Mouse (Mus musculus): ENCODE results near the gene Bcap29.
A peak's percentile ranks its signal among the peaks of the same experiment; 100 is the strongest.

DNA sequence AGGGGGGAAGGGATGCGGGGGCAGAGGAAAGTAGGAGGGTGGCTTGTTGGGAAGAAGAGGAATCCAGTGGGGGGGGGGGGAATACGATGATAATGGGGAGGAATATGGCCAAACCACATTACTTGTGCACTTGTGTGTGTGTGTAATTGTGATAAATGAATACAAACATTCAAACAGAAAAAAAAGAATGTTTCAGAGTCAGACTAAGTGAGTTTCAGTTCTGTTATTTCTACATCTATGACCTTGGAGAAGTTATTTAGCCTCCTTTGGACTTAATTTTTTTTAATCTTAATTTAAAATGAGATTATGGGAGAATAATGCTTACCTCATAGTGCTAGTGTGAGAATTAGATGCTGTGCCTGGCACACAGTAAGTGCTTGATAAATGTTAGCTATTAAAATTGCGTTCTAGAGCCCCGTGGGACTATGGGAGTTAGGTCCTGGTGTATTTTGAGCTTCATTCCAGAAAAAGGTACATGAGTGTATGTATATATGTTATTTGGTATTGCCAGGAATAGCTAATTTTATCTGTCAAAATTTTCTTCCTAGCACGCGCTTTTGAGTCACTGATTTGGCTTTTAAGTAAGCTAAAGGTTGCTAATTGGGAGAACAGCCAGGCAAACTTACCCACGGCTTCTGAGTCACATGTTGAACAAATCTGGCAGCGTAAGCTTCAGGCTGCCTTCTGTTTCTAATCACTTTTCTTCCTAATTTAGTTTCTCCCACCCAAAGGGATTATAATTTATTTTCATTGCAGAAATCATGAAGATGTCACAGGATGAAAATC, 55.6 kb downstream of the Bcap29 start:
- TF ChIP-seq CTCF (IDR thresholded peaks at IDR 0.05; ENCODE audit: control insufficient read depth, insufficient read depth, insufficient read length) (no peak), MAX (IDR thresholded peaks at IDR 0.05) (no peak), FOSL1 (IDR thresholded peaks at IDR 0.05; ENCODE audit: insufficient read depth, low read length, poor library complexity, severe bottlenecking) (no peak), MYOG (IDR thresholded peaks at IDR 0.05; ENCODE audit: control insufficient read depth, extremely low read depth, insufficient read length) (no peak), USF1 (IDR thresholded peaks at IDR 0.05; ENCODE audit: low read depth) (peak; percentile 19), MYOD1 (IDR thresholded peaks at IDR 0.05; ENCODE audit: control insufficient read depth, insufficient read length, low read depth) (no peak)

All from C2C12 (cell line).